Mouse (Mus musculus) limb, embryonic 13.5 days (tissue): Measurements from ENCODE around the gene Ly6g6e. TPM values are rescaled to one million over a fixed set of nuclear protein-coding genes. Genes with fewer than 3 reads are reported as not detected.

Source experiments
- polyA plus RNA-seq: library from polyadenylated mRNA; unstranded; fragments of >200 nt; fragmentation: Nextera tagmentation; extraction: Ambion mirVana; gene quantifications from 2 replicates; pipeline ENCODE4 v1.2.1, GENCODE M21; 2015

Gene Ly6g6e
- polyA plus RNA-seq, 1 experiment from 2014 or later, result 3.4 TPM

Other genes starting within 250 kb of the Ly6g6e start
- gene Stk19, start 240.0 kb upstream of the Ly6g6e start, polyA plus RNA-seq, result 28.2 and 28.7 TPM in 2 replicates
- 62.8 and 74.3 TPM in 2 replicates for gene Dxo, start 239.9 kb upstream of the Ly6g6e start, polyA plus RNA-seq
- 54.0 and 55.2 TPM in 2 replicates for gene Skiv2l, start 226.7 kb upstream of the Ly6g6e start, polyA plus RNA-seq
- 114 and 126 TPM in 2 replicates for gene Nelfe, start 226.5 kb upstream of the Ly6g6e start, polyA plus RNA-seq
- gene Cfb, start 214.4 kb upstream of the Ly6g6e start, polyA plus RNA-seq, result 1.9 and 2.0 TPM in 2 replicates
- 5.4 TPM in 2 replicates for gene Zbtb12, start 197.4 kb upstream of the Ly6g6e start, polyA plus RNA-seq
- gene Gm20547, start 194.9 kb upstream of the Ly6g6e start, polyA plus RNA-seq, result not detected in 2 replicates
- 1.6 and 2.4 TPM in 2 replicates for gene C2, start 178.6 kb upstream of the Ly6g6e start, polyA plus RNA-seq
- gene Ehmt2, start 178.4 kb upstream of the Ly6g6e start, polyA plus RNA-seq, result 97.0 and 103 TPM in 2 replicates
- 0.14 TPM in 1 of 2 replicates, not detected in the other for gene Slc44a4, start 162.4 kb upstream of the Ly6g6e start, polyA plus RNA-seq
- gene Neu1, start 145.6 kb upstream of the Ly6g6e start, polyA plus RNA-seq, result 20.0 and 21.0 TPM in 2 replicates
- 0.32 and 0.43 TPM in 2 replicates for gene Hspa1b, start 117.7 kb upstream of the Ly6g6e start, polyA plus RNA-seq
- not detected in 2 replicates for gene Gm20481, start 107.0 kb upstream of the Ly6g6e start, polyA plus RNA-seq
- gene Hspa1a, start 104.7 kb upstream of the Ly6g6e start, polyA plus RNA-seq, result 3.7 and 4.4 TPM in 2 replicates
- gene Hspa1l, start 104.2 kb upstream of the Ly6g6e start, polyA plus RNA-seq, result 0.49 and 0.81 TPM in 2 replicates
- 196 and 200 TPM in 2 replicates for gene Lsm2, start 95.0 kb upstream of the Ly6g6e start, polyA plus RNA-seq
- 102 and 110 TPM in 2 replicates for gene Vars, start 75.9 kb upstream of the Ly6g6e start, polyA plus RNA-seq
- gene Vwa7, start 60.3 kb upstream of the Ly6g6e start, polyA plus RNA-seq, result 0.17 TPM in 2 replicates
- 7.2 and 8.2 TPM in 2 replicates for gene Sapcd1, start 48.9 kb upstream of the Ly6g6e start, polyA plus RNA-seq
- gene Msh5, start 30.2 kb upstream of the Ly6g6e start, polyA plus RNA-seq, result 2.6 and 4.6 TPM in 2 replicates
- 247 and 266 TPM in 2 replicates for gene Clic1, start 26.9 kb upstream of the Ly6g6e start, polyA plus RNA-seq
- 423 and 428 TPM in 2 replicates for gene Ddah2, start 17.9 kb upstream of the Ly6g6e start, polyA plus RNA-seq
- 0.15 TPM in 1 of 2 replicates, not detected in the other for gene Ly6g6c, start 11.5 kb upstream of the Ly6g6e start, polyA plus RNA-seq
- 0.29 and 0.71 TPM in 2 replicates for gene Mpig6b, start 10.7 kb upstream of the Ly6g6e start, polyA plus RNA-seq
- 0.57 and 0.65 TPM in 2 replicates for gene Ly6g6d, start 1.2 kb downstream of the Ly6g6e start, polyA plus RNA-seq
- 0.17 and 0.28 TPM in 2 replicates for gene Ly6g6f, start 8.7 kb downstream of the Ly6g6e start, polyA plus RNA-seq
- gene Abhd16a, start 12.4 kb downstream of the Ly6g6e start, polyA plus RNA-seq, result 93.1 and 94.9 TPM in 2 replicates
- gene Ly6g5c, start 31.4 kb downstream of the Ly6g6e start, polyA plus RNA-seq, result not detected in 2 replicates
- 0.91 and 1.1 TPM in 2 replicates for gene Ly6g5b, start 38.5 kb downstream of the Ly6g6e start, polyA plus RNA-seq
- 21.3 and 21.9 TPM in 2 replicates for gene Gpank1, start 44.6 kb downstream of the Ly6g6e start, polyA plus RNA-seq
- gene Csnk2b, start 45.2 kb downstream of the Ly6g6e start, polyA plus RNA-seq, result 279 and 284 TPM in 2 replicates
- 11.7 and 13.4 TPM in 2 replicates for gene D17H6S53E, start 49.5 kb downstream of the Ly6g6e start, polyA plus RNA-seq
- 3.2 TPM in 1 of 2 replicates, not detected in the other for gene Apom, start 55.1 kb downstream of the Ly6g6e start, polyA plus RNA-seq
- gene Bag6, start 58.3 kb downstream of the Ly6g6e start, polyA plus RNA-seq, result 66.7 and 67.2 TPM in 2 replicates
- 217 and 227 TPM in 2 replicates for gene Prrc2a, start 88.0 kb downstream of the Ly6g6e start, polyA plus RNA-seq
- 9.0 and 10.2 TPM in 2 replicates for gene Aif1, start 99.2 kb downstream of the Ly6g6e start, polyA plus RNA-seq
- 10.1 and 12.1 TPM in 2 replicates for gene Lst1, start 111.5 kb downstream of the Ly6g6e start, polyA plus RNA-seq
- gene Ltb, start 117.5 kb downstream of the Ly6g6e start, polyA plus RNA-seq, result 0.99 and 1.3 TPM in 2 replicates
- gene Tnf, start 125.1 kb downstream of the Ly6g6e start, polyA plus RNA-seq, result 0.27 and 0.36 TPM in 2 replicates
- not detected in 2 replicates for gene Lta, start 128.4 kb downstream of the Ly6g6e start, polyA plus RNA-seq
- gene Gm16181, start 143.9 kb downstream of the Ly6g6e start, polyA plus RNA-seq, result 0.40 and 0.60 TPM in 2 replicates
- 4.2 and 5.3 TPM in 2 replicates for gene Atp6v1g2, start 156.8 kb downstream of the Ly6g6e start, polyA plus RNA-seq
- gene Nfkbil1, start 158.9 kb downstream of the Ly6g6e start, polyA plus RNA-seq, result 11.3 and 12.2 TPM in 2 replicates
- gene Ddx39b, start 164.8 kb downstream of the Ly6g6e start, polyA plus RNA-seq, result 552 and 562 TPM in 2 replicates
- 29.1 and 30.8 TPM in 2 replicates for gene H2-D1, start 185.8 kb downstream of the Ly6g6e start, polyA plus RNA-seq
- 0.09 and 0.31 TPM in 2 replicates for gene H2-Q1, start 243.5 kb downstream of the Ly6g6e start, polyA plus RNA-seq